Mouse (Mus musculus): ENCODE data around the gene 4933424G06Rik. TPM values are rescaled to one million over a fixed set of nuclear protein-coding genes. Genes with fewer than 3 reads are reported as not detected.

The 4933424G06Rik gene
- total and polyA plus RNA-seq, 2 experiments from 2014 or later = 0.81 TPM; not detected in 1

DNA sequence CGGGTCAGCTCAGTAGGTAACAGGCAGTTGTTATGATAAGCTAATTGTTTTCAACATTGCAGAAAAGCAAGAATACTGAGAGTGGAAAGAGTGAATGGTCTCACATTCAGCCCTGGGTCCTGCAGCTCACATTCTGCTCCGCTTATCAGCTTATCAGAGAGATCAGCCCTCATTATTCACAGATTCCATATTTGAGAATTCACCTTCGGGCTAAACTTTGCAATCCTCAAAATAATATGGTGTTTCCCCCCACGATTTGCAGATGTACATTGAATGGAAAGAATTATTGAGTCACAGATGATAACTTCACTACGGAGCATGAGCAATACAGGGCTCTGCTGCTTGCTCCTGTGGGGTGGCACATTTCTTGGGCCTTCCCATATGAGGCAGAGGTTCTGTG, 58.8 kb downstream of the 4933424G06Rik start:
- TF ChIP-seq CTCF (IDR thresholded peaks at IDR 0.05) = no peak
- Histone ChIP-seq H3K9ac (replicated peaks; ENCODE audit: low read length, poor library complexity, severe bottlenecking) (no peak overlapping the region), H3K9me3 (ENCODE audit: low read length) (no peaks in the 10 kb centered on the region), H3K36me3 (ENCODE audit: insufficient read depth, low read length) (no peaks in the 10 kb centered on the region), H3K4me2 (ENCODE audit: low read depth, low read length, poor library complexity, severe bottlenecking) (no peak overlapping the region), H3K4me3 (ENCODE audit: low read depth, low read length) (no peak overlapping the region), H3K27me3 (ENCODE audit: insufficient read depth, low read length) (0 out of 2 replicates have a peak, but pooled peaks cover 6% of the 10 kb centered on the region), H3K27ac (ENCODE audit: low read depth, low read length) (no peak overlapping the region), H3K4me1 (ENCODE audit: insufficient read depth, low read length) (no peaks in the 10 kb centered on the region)
- WGBS = 72% methylated on average over 5 of the region's 5 CpGs
- DNase-seq (ENCODE audit: low spot score) (no peak), ATAC-seq (ENCODE audit: low FRiP score) (no peak)

GRCm38 (mm10) chr1:36769951-36770350, 60.0 kb downstream of the 4933424G06Rik start:
- Histone ChIP-seq H3K9me3 (ENCODE audit: low read length) (no peaks in the 10 kb centered on the region), H3K4me3 (ENCODE audit: low read depth, low read length) (no peak overlapping the region), H3K36me3 (ENCODE audit: insufficient read depth, low read length) (no peaks in the 10 kb centered on the region), H3K9ac (replicated peaks; ENCODE audit: low read length, poor library complexity, severe bottlenecking) (no peak overlapping the region), H3K4me2 (ENCODE audit: low read depth, low read length, poor library complexity, severe bottlenecking) (no peak overlapping the region), H3K27me3 (ENCODE audit: insufficient read depth, low read length) (0 out of 2 replicates have a peak, but pooled peaks cover 6% of the 10 kb centered on the region), H3K4me1 (ENCODE audit: insufficient read depth, low read length) (no peaks in the 10 kb centered on the region), H3K27ac (ENCODE audit: low read depth, low read length) (no peak overlapping the region)
- no peak for TF ChIP-seq CTCF (IDR thresholded peaks at IDR 0.05)
- ATAC-seq (ENCODE audit: low FRiP score) = no peak
- no peak for DNase-seq (ENCODE audit: low spot score)
- WGBS = 91% methylated on average over 1 of the region's 1 CpGs

- Histone ChIP-seq H3K9me3 (ENCODE audit: low read length) (no peaks in the 10 kb centered on the region), H3K27ac (ENCODE audit: low read depth, low read length) (no peak overlapping the region), H3K36me3 (ENCODE audit: insufficient read depth, low read length) (no peaks in the 10 kb centered on the region), H3K27me3 (ENCODE audit: insufficient read depth, low read length) (0 out of 2 replicates have a peak, but pooled peaks cover 6% of the 10 kb centered on the region), H3K4me2 (ENCODE audit: low read depth, low read length, poor library complexity, severe bottlenecking) (no peak overlapping the region), H3K4me3 (ENCODE audit: low read depth, low read length) (0 out of 2 replicates have a peak overlapping the region, but pooled peaks have one; percentile 2), H3K4me1 (ENCODE audit: insufficient read depth, low read length) (no peaks in the 10 kb centered on the region), H3K9ac (replicated peaks; ENCODE audit: low read length, poor library complexity, severe bottlenecking) (no peak overlapping the region)
- ATAC-seq (ENCODE audit: low FRiP score) (no peak), DNase-seq (ENCODE audit: low spot score) (no peak)
- no peak for TF ChIP-seq CTCF (IDR thresholded peaks at IDR 0.05)
- WGBS = 24% methylated on average over 27 of the region's 27 CpGs
Observed at GRCm38 (mm10) chr1:36770998-36771397, 61.0 kb downstream of the 4933424G06Rik start.

DNA sequence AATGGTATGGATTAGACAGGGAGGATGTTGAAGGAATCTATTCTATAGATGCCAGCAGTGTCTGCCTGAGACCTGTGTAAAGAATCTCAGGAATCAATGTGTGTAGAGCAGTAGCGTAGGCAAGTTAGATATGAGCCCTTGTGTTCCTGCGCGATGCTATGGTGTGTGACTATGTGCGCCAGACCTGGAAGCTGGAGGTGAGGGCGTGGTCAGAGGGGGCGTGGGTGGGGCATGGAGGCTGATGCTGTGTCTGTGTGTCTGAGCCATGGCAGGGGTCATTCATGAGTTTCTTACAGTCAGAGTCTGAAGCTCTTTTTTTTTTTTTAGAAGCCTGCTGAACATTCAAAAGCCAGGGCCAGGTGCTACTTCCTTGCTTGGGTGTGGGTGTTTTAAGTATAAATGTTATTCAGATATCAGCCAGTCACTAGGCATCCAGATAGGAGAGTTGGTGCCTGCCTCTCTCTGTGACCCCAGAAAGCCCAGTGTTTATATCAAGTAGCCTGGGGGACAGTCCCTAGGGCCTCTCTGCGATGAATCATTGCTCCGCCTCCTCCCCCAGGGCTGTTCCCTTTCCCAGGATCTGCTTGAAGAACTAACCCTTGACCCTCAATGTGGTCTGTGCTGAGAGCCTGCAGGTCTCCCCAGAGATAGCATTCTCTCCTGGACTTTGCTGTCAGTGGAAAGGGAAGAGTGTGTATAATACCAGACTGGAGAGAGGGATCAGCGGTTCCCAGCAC, 62.4 kb downstream of the 4933424G06Rik start:
- Histone ChIP-seq H3K36me3 (ENCODE audit: insufficient read depth, low read length) (no peaks in the 10 kb centered on the region), H3K9me3 (ENCODE audit: low read length) (no peaks in the 10 kb centered on the region), H3K9ac (replicated peaks; ENCODE audit: low read length, poor library complexity, severe bottlenecking) (no peak overlapping the region), H3K4me2 (ENCODE audit: low read depth, low read length, poor library complexity, severe bottlenecking) (no peak overlapping the region), H3K4me1 (ENCODE audit: insufficient read depth, low read length) (no peaks in the 10 kb centered on the region), H3K4me3 (ENCODE audit: low read depth, low read length) (no peak overlapping the region), H3K27ac (ENCODE audit: low read depth, low read length) (no peak overlapping the region), H3K27me3 (ENCODE audit: insufficient read depth, low read length) (0 out of 2 replicates have a peak, but pooled peaks cover 6% of the 10 kb centered on the region)
- ATAC-seq (ENCODE audit: low FRiP score) (no peak), DNase-seq (ENCODE audit: low spot score) (no peak)
- TF ChIP-seq CTCF (IDR thresholded peaks at IDR 0.05) = no peak
- 88% methylated on average over 9 of the region's 9 CpGs for WGBS

DNA sequence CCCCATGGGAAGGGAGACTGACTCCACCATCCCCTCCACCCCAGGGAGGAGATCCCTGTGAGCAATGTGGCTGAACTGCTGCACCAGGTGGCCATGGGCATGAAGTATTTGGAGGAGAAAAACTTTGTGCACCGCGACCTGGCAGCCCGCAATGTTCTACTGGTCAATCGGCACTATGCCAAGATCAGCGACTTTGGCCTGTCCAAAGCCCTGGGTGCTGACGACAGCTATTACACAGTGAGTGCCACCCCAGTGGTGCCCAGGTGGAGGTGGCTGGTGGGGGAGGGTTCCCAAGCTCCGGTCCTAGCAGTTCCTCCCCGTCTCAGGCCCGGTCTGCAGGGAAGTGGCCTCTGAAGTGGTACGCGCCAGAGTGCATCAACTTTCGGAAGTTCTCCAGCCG, 70.8 kb downstream of the 4933424G06Rik start:
- no peaks in the 10 kb centered on the region; the same call in 1 of the 2 replicates for H3K4me1 ChIP-seq (ENCODE audit: insufficient read depth, low read length)
- H3K27ac ChIP-seq (ENCODE audit: low read depth, low read length) = no peak overlapping the region
- H3K4me2 ChIP-seq (ENCODE audit: low read depth, low read length, poor library complexity, severe bottlenecking) = no peak overlapping the region
- H3K27me3 ChIP-seq (ENCODE audit: insufficient read depth, low read length) = no peaks in the 10 kb centered on the region; the same call in 1 of the 2 replicates
- no peak for TF ChIP-seq CTCF (IDR thresholded peaks at IDR 0.05)
- ATAC-seq (ENCODE audit: low FRiP score) = no peak
- H3K9ac ChIP-seq (replicated peaks; ENCODE audit: low read length, poor library complexity, severe bottlenecking) = no peak overlapping the region
- no peaks in the 10 kb centered on the region for H3K36me3 ChIP-seq (ENCODE audit: insufficient read depth, low read length)
- H3K9me3 ChIP-seq (ENCODE audit: low read length) = no peaks in the 10 kb centered on the region
- no peak for DNase-seq (ENCODE audit: low spot score)
- no peak overlapping the region for H3K4me3 ChIP-seq (ENCODE audit: low read depth, low read length)
- 93% methylated on average over 13 of the region's 13 CpGs for WGBS

DNA sequence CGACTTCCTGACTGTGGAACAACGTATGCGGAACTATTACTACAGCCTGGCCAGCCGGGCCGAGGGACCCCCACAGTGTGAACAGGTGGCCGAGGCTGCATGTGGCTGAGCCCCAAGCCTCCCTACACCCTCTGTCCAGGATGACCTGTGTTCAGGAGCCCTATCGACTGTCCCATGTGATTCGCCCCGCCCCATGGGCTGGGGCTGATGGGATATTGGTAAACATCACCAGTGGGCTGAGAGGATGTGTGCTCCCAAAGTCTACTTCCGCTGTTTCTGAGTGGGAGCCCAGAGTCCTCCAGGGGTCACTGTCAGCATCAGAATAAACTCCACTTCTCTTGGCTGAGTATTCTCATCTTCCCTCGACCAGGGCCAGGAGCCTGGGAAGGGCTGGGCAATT, 72.5 kb downstream of the 4933424G06Rik start:
- Histone ChIP-seq H3K27me3 (ENCODE audit: insufficient read depth, low read length) (no peaks in the 10 kb centered on the region; the same call in 1 of the 2 replicates), H3K27ac (ENCODE audit: low read depth, low read length) (no peak overlapping the region), H3K4me1 (ENCODE audit: insufficient read depth, low read length) (no peaks in the 10 kb centered on the region; the same call in 1 of the 2 replicates), H3K4me2 (ENCODE audit: low read depth, low read length, poor library complexity, severe bottlenecking) (no peak overlapping the region), H3K9ac (replicated peaks; ENCODE audit: low read length, poor library complexity, severe bottlenecking) (no peak overlapping the region), H3K9me3 (ENCODE audit: low read length) (no peaks in the 10 kb centered on the region), H3K4me3 (ENCODE audit: low read depth, low read length) (no peak overlapping the region), H3K36me3 (ENCODE audit: insufficient read depth, low read length) (no peaks in the 10 kb centered on the region)
- peak; percentile 15; the same call in 1 of the 2 replicates for TF ChIP-seq CTCF (IDR thresholded peaks at IDR 0.05)
- 77% methylated on average over 11 of the region's 11 CpGs for WGBS
- ATAC-seq (ENCODE audit: low FRiP score) = no peak
- no peak for DNase-seq (ENCODE audit: low spot score)
